Mouse (Mus musculus): ENCODE data around the gene Itga10. TPM values are rescaled to one million over a fixed set of nuclear protein-coding genes. Genes with fewer than 3 reads are reported as not detected.
"Not testable (repeated sequence)": the region's sequence is repeated elsewhere in the genome, so short reads cannot be mapped to it uniquely, and the experiment has no call there.

Gene Itga10
- total RNA-seq, 1 experiment from 2014 or later, result 0.35 TPM

GRCm38 (mm10) chr3:96632058-96632457 lies 13.3 kb upstream of the Itga10 start:
- no peak for ATAC-seq (ENCODE audit: extremely low read depth, insufficient number of reproducible peaks, low FRiP score, poor library complexity, severe bottlenecking)

GRCm38 (mm10) chr3:96634015-96634414 lies 11.4 kb upstream of the Itga10 start:
- ATAC-seq (ENCODE audit: extremely low read depth, insufficient number of reproducible peaks, low FRiP score, poor library complexity, severe bottlenecking), result no peak

GRCm38 (mm10) chr3:96634928-96635879 lies 10.2 kb upstream of the Itga10 start, which contains the start of the genes Pex11b and Gm42957:
Gene Pex11b (plus strand): TSS chr3:96635376.
Gene Gm42957 (plus strand): TSS chr3:96635474.
- ATAC-seq (ENCODE audit: extremely low read depth, insufficient number of reproducible peaks, low FRiP score, poor library complexity, severe bottlenecking), result peak; percentile 59

GRCm38 (mm10) chr3:96635906-96636305 lies 9.5 kb upstream of the Itga10 start:
- peak; percentile 1; the same call in 1 of the 2 replicates for ATAC-seq (ENCODE audit: extremely low read depth, insufficient number of reproducible peaks, low FRiP score, poor library complexity, severe bottlenecking)

GRCm38 (mm10) chr3:96636448-96636847 lies 8.9 kb upstream of the Itga10 start:
- no peak for ATAC-seq (ENCODE audit: extremely low read depth, insufficient number of reproducible peaks, low FRiP score, poor library complexity, severe bottlenecking)

GRCm38 (mm10) chr3:96639219-96639618 lies 6.2 kb upstream of the Itga10 start:
- peak; percentile 63; the same call in 1 of the 2 replicates for ATAC-seq (ENCODE audit: extremely low read depth, insufficient number of reproducible peaks, low FRiP score, poor library complexity, severe bottlenecking)

GRCm38 (mm10) chr3:96647365-96647764 lies 2.0 kb downstream of the Itga10 start:
- ATAC-seq (ENCODE audit: extremely low read depth, insufficient number of reproducible peaks, low FRiP score, poor library complexity, severe bottlenecking), result no peak

- no peak for ATAC-seq (ENCODE audit: extremely low read depth, insufficient number of reproducible peaks, low FRiP score, poor library complexity, severe bottlenecking)
These were observed 15.5 kb downstream of the Itga10 start for GRCm38 (mm10) chr3:96660901-96661300.

GRCm38 (mm10) chr3:96662731-96663316 lies 17.4 kb downstream of the Itga10 start:
- no peak for ATAC-seq (ENCODE audit: extremely low read depth, insufficient number of reproducible peaks, low FRiP score, poor library complexity, severe bottlenecking)

- peak; percentile 60; the same call in 1 of the 2 replicates for ATAC-seq (ENCODE audit: extremely low read depth, insufficient number of reproducible peaks, low FRiP score, poor library complexity, severe bottlenecking)
These were observed 18.3 kb downstream of the Itga10 start for GRCm38 (mm10) chr3:96663432-96664239.

GRCm38 (mm10) chr3:96665732-96666363 lies 20.5 kb downstream of the Itga10 start:
- not testable (repeated sequence) for ATAC-seq (ENCODE audit: extremely low read depth, insufficient number of reproducible peaks, low FRiP score, poor library complexity, severe bottlenecking)

- ATAC-seq (ENCODE audit: extremely low read depth, insufficient number of reproducible peaks, low FRiP score, poor library complexity, severe bottlenecking), result no peak
These were observed 21.5 kb downstream of the Itga10 start for GRCm38 (mm10) chr3:96666916-96667315.

- no peak for ATAC-seq (ENCODE audit: extremely low read depth, insufficient number of reproducible peaks, low FRiP score, poor library complexity, severe bottlenecking)
These were observed 21.9 kb downstream of the Itga10 start for GRCm38 (mm10) chr3:96667316-96667715.

GRCm38 (mm10) chr3:96668424-96669067 lies 23.2 kb downstream of the Itga10 start:
- ATAC-seq (ENCODE audit: extremely low read depth, insufficient number of reproducible peaks, low FRiP score, poor library complexity, severe bottlenecking), result no peak

GRCm38 (mm10) chr3:96669727-96670468 lies 24.5 kb downstream of the Itga10 start, which contains the start of gene Ankrd35:
Gene Ankrd35 (plus strand): TSS chr3:96670131.
- peak; percentile 94 for ATAC-seq (ENCODE audit: extremely low read depth, insufficient number of reproducible peaks, low FRiP score, poor library complexity, severe bottlenecking)

GRCm38 (mm10) chr3:96671519-96671918 lies 26.1 kb downstream of the Itga10 start:
- ATAC-seq (ENCODE audit: extremely low read depth, insufficient number of reproducible peaks, low FRiP score, poor library complexity, severe bottlenecking), result no peak

GRCm38 (mm10) chr3:96673514-96673913 lies 28.1 kb downstream of the Itga10 start:
- no peak for ATAC-seq (ENCODE audit: extremely low read depth, insufficient number of reproducible peaks, low FRiP score, poor library complexity, severe bottlenecking)
